Mouse (Mus musculus) ES-Bruce4 (cell line): ENCODE results near the gene Il27ra. TPM values are rescaled to one million over a fixed set of nuclear protein-coding genes. Genes with fewer than 3 reads are reported as not detected.

Experiments
- H3K27ac ChIP-seq: 2 replicates; pipeline ENCODE4 v1.5.1; 2012; ENCODE audit warnings: low read length, inconsistent platforms; ENCODE audit not compliant: insufficient read depth
- H3K27me3 ChIP-seq: 2 replicates; pipeline ENCODE4 v1.6.1; 2012; ENCODE audit warnings: mild to moderate bottlenecking, low read length, inconsistent platforms; ENCODE audit not compliant: control insufficient read depth, poor library complexity, insufficient read depth, severe bottlenecking
- H3K36me3 ChIP-seq: 2 replicates; pipeline ENCODE4 v1.6.1; 2012; ENCODE audit warnings: inconsistent platforms, mild to moderate bottlenecking, low read length, moderate library complexity; ENCODE audit not compliant: control insufficient read depth, poor library complexity, insufficient read depth, severe bottlenecking
- H3K4me1 ChIP-seq: one replicate; pipeline ENCODE4 v1.8.1; 2011; ENCODE audit warnings: low read length; ENCODE audit not compliant: control insufficient read depth, insufficient read depth
- H3K4me3 ChIP-seq: 2 replicates; pipeline ENCODE4 v1.5.1; 2011; ENCODE audit warnings: low read depth, mild to moderate bottlenecking, low read length
- H3K9ac ChIP-seq: 2 replicates; pipeline ENCODE4 v1.6.1; 2012; ENCODE audit warnings: low read depth, mild to moderate bottlenecking, inconsistent platforms; ENCODE audit not compliant: poor library complexity, severe bottlenecking
- H3K9me3 ChIP-seq: replicated peaks from 2 replicates; pipeline ENCODE4 v1.6.1; 2012; ENCODE audit warnings: mild to moderate bottlenecking, low read length, inconsistent platforms; ENCODE audit not compliant: control insufficient read depth, poor library complexity, insufficient read depth, severe bottlenecking
- CTCF ChIP-seq: IDR thresholded peaks from one replicate; pipeline ENCODE4 v1.8.1; 2011; ENCODE audit warnings: low read depth, low read length
- EP300 ChIP-seq: IDR thresholded peaks from 2 replicates; pipeline ENCODE4 v1.6.1; 2011; ENCODE audit warnings: low read depth, low read length; ENCODE audit not compliant: insufficient read depth
- POLR2A ChIP-seq: IDR thresholded peaks from one replicate; pipeline ENCODE4 v1.8.1; 2011; ENCODE audit warnings: low read length; ENCODE audit not compliant: insufficient read depth
- polyA plus RNA-seq: library from polyadenylated mRNA; stranded (reverse); fragments of >200 nt; gene quantifications from 2 replicates; pipeline ENCODE4 v1.2.4, GENCODE M21; 2011; ENCODE audit warnings: low read depth; ENCODE audit not compliant: missing spikeins, insufficient read depth, insufficient read length

The Il27ra gene
- 0.33 and 0.61 TPM in 2 replicates for polyA plus RNA-seq

- Histone ChIP-seq H3K9ac (peak within 1 kb of the TSS; percentile 26), H3K4me1 (no peaks in the 10 kb centered on the region), H3K27ac (no peak within 1 kb of the TSS), H3K36me3 (no peaks in the 10 kb centered on the region), H3K9me3 (no peaks in the 10 kb centered on the region), H3K4me3 (peak within 1 kb of the TSS; percentile 44), H3K27me3 (no peaks in the 10 kb centered on the region)
- peak; percentile 50 for TF ChIP-seq CTCF
- TF ChIP-seq EP300 = no peak
- no peak for TF ChIP-seq POLR2A
Observed at GRCm38 (mm10) chr8:84042066-84042947, at the start of gene Il27ra. Gene Il27ra (minus strand): TSS chr8:84042589.

DNA sequence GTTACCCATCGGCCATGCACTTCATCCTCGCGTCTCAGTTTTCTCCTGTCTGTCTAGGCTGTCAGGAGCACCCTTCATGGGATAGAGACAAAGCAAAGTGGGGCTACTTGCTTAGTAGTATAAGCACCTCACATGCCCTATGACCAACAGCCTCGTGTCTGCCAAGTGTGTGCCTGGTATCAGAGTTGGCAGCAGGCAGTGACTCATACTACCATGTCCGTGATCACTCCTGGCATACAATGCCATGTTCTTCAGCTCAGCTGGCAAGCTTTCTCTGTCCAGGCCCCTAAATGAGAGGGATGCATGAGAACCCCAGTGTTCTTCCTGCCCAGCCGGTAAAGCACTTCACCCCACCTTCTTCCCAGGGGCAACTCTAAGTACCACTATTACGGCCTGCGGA lies 48.2 kb upstream of the Il27ra start:
- H3K36me3 ChIP-seq = no peaks in the 10 kb centered on the region; the same call in 1 of the 2 replicates

DNA sequence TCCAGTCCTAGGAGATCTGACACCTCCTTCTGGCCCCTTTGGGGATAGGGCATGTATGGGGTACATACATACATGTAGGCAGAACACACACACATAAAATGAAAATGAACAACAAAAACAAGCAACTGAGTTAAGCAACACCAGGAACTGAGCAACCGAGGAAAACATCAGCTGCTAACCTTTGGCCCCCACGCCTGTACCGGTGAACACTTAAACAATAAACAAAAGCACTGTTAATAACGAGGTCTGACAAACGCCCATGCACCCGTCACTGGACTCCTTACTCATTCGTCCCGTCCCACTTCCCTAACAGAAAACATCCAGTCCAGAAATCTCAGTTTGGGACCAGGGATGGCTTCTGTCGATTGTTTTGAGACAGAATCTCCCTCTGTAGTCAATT lies 46.9 kb upstream of the Il27ra start:
- Histone ChIP-seq H3K4me3 (no peak overlapping the region), H3K27ac (no peak overlapping the region), H3K9ac (no peak overlapping the region), H3K36me3 (no peaks in the 10 kb centered on the region; the same call in 1 of the 2 replicates), H3K9me3 (no peaks in the 10 kb centered on the region), H3K4me1 (no peaks in the 10 kb centered on the region), H3K27me3 (no peaks in the 10 kb centered on the region)
- TF ChIP-seq EP300 (no peak), POLR2A (no peak), CTCF (no peak)

More for the DNA sequence above, 48.2 kb upstream of the Il27ra start:
- TF ChIP-seq CTCF = no peak
- no peak for TF ChIP-seq EP300
- no peak for TF ChIP-seq POLR2A
- H3K4me3 ChIP-seq = no peak overlapping the region
- no peak overlapping the region for H3K27ac ChIP-seq
- no peaks in the 10 kb centered on the region for H3K4me1 ChIP-seq
- H3K9me3 ChIP-seq = no peaks in the 10 kb centered on the region
- H3K9ac ChIP-seq = no peak overlapping the region
- H3K27me3 ChIP-seq = no peaks in the 10 kb centered on the region

GRCm38 (mm10) chr8:84087821-84088220 lies 45.4 kb upstream of the Il27ra start:
- Histone ChIP-seq H3K27ac (no peak overlapping the region), H3K4me1 (peaks cover 2% of the 10 kb centered on the region), H3K9ac (no peak overlapping the region), H3K4me3 (no peak overlapping the region), H3K9me3 (no peaks in the 10 kb centered on the region), H3K36me3 (no peaks in the 10 kb centered on the region; the same call in 1 of the 2 replicates), H3K27me3 (no peaks in the 10 kb centered on the region)
- TF ChIP-seq CTCF (no peak), POLR2A (no peak), EP300 (no peak)

GRCm38 (mm10) chr8:84087156-84087555 lies 44.8 kb upstream of the Il27ra start:
- H3K4me1 ChIP-seq = peaks cover 2% of the 10 kb centered on the region
- H3K9ac ChIP-seq = no peak overlapping the region
- no peak overlapping the region for H3K27ac ChIP-seq
- H3K9me3 ChIP-seq = no peaks in the 10 kb centered on the region
- H3K36me3 ChIP-seq = no peaks in the 10 kb centered on the region; the same call in 1 of the 2 replicates
- no peak overlapping the region for H3K4me3 ChIP-seq
- H3K27me3 ChIP-seq = no peaks in the 10 kb centered on the region
- TF ChIP-seq EP300 = no peak

DNA sequence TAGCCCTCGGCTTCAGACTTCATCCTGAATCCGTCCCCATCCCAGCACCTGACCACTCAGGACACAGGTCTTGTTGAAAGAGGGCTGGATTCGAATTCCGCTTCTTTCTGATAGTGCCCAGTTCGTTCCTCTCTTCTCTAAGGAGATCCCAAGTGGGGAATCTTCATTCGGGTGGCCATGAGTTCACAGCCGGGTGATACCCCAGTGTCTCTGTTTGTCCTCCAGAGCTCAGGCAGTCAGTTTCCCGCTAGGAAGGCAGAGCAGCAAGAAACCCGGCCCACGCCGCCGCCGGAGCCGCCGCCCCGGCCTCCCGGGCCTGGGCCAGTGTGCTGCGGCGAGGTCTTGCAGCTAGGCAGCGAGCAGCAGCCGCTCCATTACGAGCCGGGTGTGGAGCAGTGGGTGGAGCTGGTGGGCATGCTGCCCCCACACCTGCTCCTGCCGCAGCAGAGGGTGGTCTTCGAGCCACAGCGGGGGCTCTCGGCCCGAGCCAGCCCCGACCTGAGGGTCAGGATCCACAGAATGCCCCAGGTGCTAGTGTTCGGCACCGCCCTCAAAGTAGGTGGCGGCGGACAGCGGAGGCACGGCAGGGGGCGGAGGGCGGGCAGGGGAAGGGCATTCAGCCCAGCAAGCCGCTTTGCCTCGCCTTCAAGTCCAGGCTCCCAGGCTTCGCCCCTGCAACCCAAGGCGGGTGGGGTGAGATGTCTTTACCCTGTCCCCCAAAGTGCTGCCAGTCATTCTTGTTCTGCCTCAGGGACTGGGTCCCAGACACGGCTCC lies 42.1 kb upstream of the Il27ra start:
- Histone ChIP-seq H3K4me3 (peak overlapping the region; percentile 26), H3K36me3 (peaks cover 3% of the 10 kb centered on the region; the same call in 1 of the 2 replicates), H3K27ac (no peak overlapping the region)

More for the DNA sequence above, 42.1 kb upstream of the Il27ra start:
- peak overlapping the region; percentile 16 for H3K9ac ChIP-seq
- no peaks in the 10 kb centered on the region for H3K9me3 ChIP-seq
- no peaks in the 10 kb centered on the region for H3K27me3 ChIP-seq
- TF ChIP-seq EP300 = no peak
- TF ChIP-seq CTCF = no peak
- TF ChIP-seq POLR2A = no peak
- H3K4me1 ChIP-seq = peaks cover 2% of the 10 kb centered on the region
